Mouse (Mus musculus) heart, postnatal 4 days (tissue): ENCODE data around the gene Rab11fip4. TPM values are rescaled to one million over a fixed set of nuclear protein-coding genes. Genes with fewer than 3 reads are reported as not detected.

Experiments
- DNase-seq: peaks from one replicate; pipeline ENCODE4 v3.0.0; 2021
- microRNA-seq, 2 experiments: library from miRNA; unstranded; fragments of <30 nt; microRNA quantifications; one replicate each; pipeline ENCODE4 v1.2.0; 2021 to 2022
- total RNA-seq, 2 experiments: library from RNA; stranded (reverse); gene quantifications; 2 replicates each; pipeline ENCODE4 v1.2.3; 2021

Gene Rab11fip4
- total RNA-seq, 2 experiments from 2014 or later: 0.07 to 0.14 TPM

- no peak for DNase-seq
Observed at GRCm38 (mm10) chr11:79740740-79741512, 149.9 kb downstream of the Rab11fip4 start.

DNA sequence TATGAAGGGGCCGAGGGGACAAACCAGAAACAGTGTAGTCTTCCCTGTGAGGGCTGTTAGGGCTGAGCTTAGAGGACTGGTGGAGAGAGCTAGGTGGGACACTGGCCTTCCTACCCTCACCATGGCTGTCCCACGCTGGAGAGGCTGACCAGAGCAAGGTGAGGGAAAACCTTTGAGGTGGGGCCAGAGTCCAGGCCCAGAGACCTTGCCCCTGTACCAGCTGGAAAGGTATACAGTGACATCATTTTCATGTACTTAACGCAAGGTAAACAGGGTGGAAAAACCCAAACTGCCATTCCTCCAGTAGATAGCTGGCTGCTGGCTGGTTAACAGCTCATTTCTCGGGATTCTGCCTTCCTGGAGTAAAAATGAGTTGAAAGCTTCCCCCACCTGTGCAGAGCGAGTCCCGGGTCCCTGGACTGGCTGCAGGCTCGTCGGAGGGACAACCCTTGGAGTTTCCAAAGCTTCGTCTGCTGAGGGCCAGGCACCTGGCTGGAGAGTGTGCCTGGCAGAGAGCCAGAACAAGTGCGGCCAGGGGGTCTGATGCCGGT lies 155.6 kb downstream of the Rab11fip4 start:
- no peak for DNase-seq

Small RNA genes within 50 kb of the gene (microRNA-seq; reads per million reads assigned to microRNA genes)
- gene Mir193a: 36.3 to 41.9 reads per million in 2 experiments
- 1.7 to 2.5 reads per million in 2 experiments for gene Mir365-2

Other genes with a start within 250 kb of the Rab11fip4 start
- not detected for gene Omg, start 87.1 kb upstream of the Rab11fip4 start, total RNA-seq
- gene Evi2b, start 67.5 kb upstream of the Rab11fip4 start, total RNA-seq: under 1 TPM; 0.38 to 0.68 TPM
- gene Evi2, start 60.6 kb upstream of the Rab11fip4 start, total RNA-seq: under 1 TPM in 1 of 2 experiments, not detected in 1; 0.10 TPM
- 1 to 10 TPM; 1.1 to 1.3 TPM for gene Evi2a, start 60.6 kb upstream of the Rab11fip4 start, total RNA-seq